9 mouse cellular contexts compared by ENCODE assay signal in the genomic region with DNA sequence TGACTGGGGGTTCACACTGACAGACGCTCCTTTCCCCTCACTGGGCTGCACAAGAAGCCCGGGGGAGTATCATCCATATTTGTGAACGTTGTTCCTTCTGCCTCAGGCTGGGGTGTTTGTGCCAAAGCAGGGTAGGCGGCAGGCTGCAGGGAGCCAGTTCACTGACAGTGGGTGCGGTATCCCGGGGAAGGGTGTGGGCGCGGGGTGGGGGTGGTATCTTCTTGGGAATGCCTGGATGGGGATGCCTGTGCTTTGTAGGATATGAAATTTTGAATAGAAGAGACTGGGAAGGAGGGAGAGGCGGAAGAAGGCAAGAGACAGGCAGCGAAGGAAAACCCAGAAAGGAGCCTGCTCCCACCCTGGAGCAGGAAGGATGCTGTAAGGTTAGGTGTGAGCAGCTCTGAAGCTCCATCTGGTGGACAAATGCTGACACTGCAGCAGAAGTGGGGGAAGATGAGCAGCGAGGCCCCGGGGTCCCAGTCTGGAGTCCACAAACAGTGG. TPM values are rescaled to one million over a fixed set of nuclear protein-coding genes. Genes with fewer than 3 reads are reported as not detected.
DNase-seq lines count a peak whose midpoint lies in the region; ATAC-seq and TF ChIP-seq lines count a peak whose summit lies in the region.
"Had no signal": no experiment of that assay in that cellular context is flagged by ENCODE, and none has a peak within 500 bp of the region (broad histone marks: within the 10 kb centered on the region; RNA-seq: fewer than 3 reads in every experiment).

No protein-coding gene starts in this region.

- peak; percentile 98 for TF ChIP-seq CTCF in heart, adult 2 months (IDR thresholded peaks at IDR 0.05)

- H3K27ac ChIP-seq in heart, adult 2 months = no peak overlapping the region
- no peak overlapping the region for H3K27ac ChIP-seq in heart, embryonic 10.5 days
- no peak overlapping the region for H3K27ac ChIP-seq in forebrain, embryonic 13.5 days

- H3K4me2 ChIP-seq in forebrain, embryonic 13.5 days = peak overlapping the region; percentile 35

- no peak overlapping the region for H3K9ac ChIP-seq in heart, adult 2 months (ENCODE audit: low read depth, low read length)
- H3K9ac ChIP-seq in forebrain, embryonic 13.5 days = no peak overlapping the region; the same call in 1 of the 2 replicates

- WGBS in heart, adult 2 months = 36% methylated on average over 12 of the region's 12 CpGs
- 33% methylated on average over 12 of the region's 12 CpGs for WGBS in heart, embryonic 10.5 days
- WGBS in forebrain, embryonic 13.5 days = 41% methylated on average over 12 of the region's 12 CpGs

- no peak overlapping the region for H3K4me3 ChIP-seq in heart, adult 2 months
- no peak overlapping the region for H3K4me3 ChIP-seq in heart, embryonic 10.5 days
- no peak overlapping the region for H3K4me3 ChIP-seq in forebrain, embryonic 13.5 days
- H3K4me3 ChIP-seq: myocyte had no signal

- ATAC-seq in forebrain, embryonic 13.5 days = peak; percentile 81
- ATAC-seq in monocyte, adult 5-6 weeks (replicated peaks; ENCODE audit: insufficient number of reproducible peaks, low FRiP score, low TSS enrichment, poor library complexity, severe bottlenecking) = peak; percentile 61; the same call in 1 of the 2 replicates

- H3K79me2 ChIP-seq in heart, adult 2 months (replicated peaks; ENCODE audit: control insufficient read depth, insufficient read depth, low read length) = no peaks in the 10 kb centered on the region

- TF ChIP-seq POLR2A in heart, adult 2 months (IDR thresholded peaks at IDR 0.05; ENCODE audit: insufficient read depth, low read depth, low read length) = no peak

- peak; percentile 46 to 73 for DNase-seq in heart, adult 2 months
- DNase-seq in heart, embryonic 10.5 days (ENCODE audit: low spot score) = no peak
- peak; percentile 20 for DNase-seq in c-Kit-negative CD71-positive TER-119-positive erythroid progenitor cells, embryonic 14.5 days (ENCODE audit: low read depth, low spot score)
- peak; percentile 30 for DNase-seq in hindlimb bud, embryonic 11.5 days (ENCODE audit: extremely low spot score, low read depth, low spot score)
- DNase-seq in left cerebral cortex, postnatal 36 days (ENCODE audit: low spot score in 2 of 2) = peak; percentile 81 to 82
- DNase-seq in spleen, postnatal 36 days (ENCODE audit: low spot score in 2 of 2) = peak; percentile 32 to 43

- no peaks in the 10 kb centered on the region for H3K36me3 ChIP-seq in heart, adult 2 months (ENCODE audit: control insufficient read depth, insufficient read depth, low read length)
- H3K36me3 ChIP-seq in heart, embryonic 10.5 days = no peaks in the 10 kb centered on the region
- H3K36me3 ChIP-seq in forebrain, embryonic 13.5 days (ENCODE audit: poor library complexity, severe bottlenecking) = no peaks in the 10 kb centered on the region

- intact Hi-C loops in heart, adult 2 months (cut with DNase I) = loop anchor here (1.0 kb wide), 1 partner anchor 184 kb away; no protein-coding TSS in a partner anchor
- intact Hi-C loops in left cerebral cortex, postnatal 36 days (cut with DNase I) = loop anchor here (1.0 kb wide), 1 partner anchor 174 kb away; no protein-coding TSS in a partner anchor

- H3K9me3 ChIP-seq in heart, embryonic 10.5 days = no peaks in the 10 kb centered on the region
- H3K9me3 ChIP-seq in forebrain, embryonic 13.5 days (replicated peaks) = no peaks in the 10 kb centered on the region

- no peaks in the 10 kb centered on the region for H3K4me1 ChIP-seq in heart, adult 2 months (ENCODE audit: control insufficient read depth, insufficient read depth, low read length)
- no peaks in the 10 kb centered on the region for H3K4me1 ChIP-seq in heart, embryonic 10.5 days
- H3K4me1 ChIP-seq in forebrain, embryonic 13.5 days = 0 out of 2 replicates have a peak, but pooled peaks cover 3% of the 10 kb centered on the region

- 0 out of 2 replicates have a peak, but pooled peaks have one; percentile 24 for TF ChIP-seq EP300 in heart, adult 2 months (IDR thresholded peaks at IDR 0.05; ENCODE audit: insufficient read depth, low read depth, low read length)

- H3K27me3 ChIP-seq in heart, adult 2 months (ENCODE audit: control insufficient read depth, insufficient read depth, low read length) = no peaks in the 10 kb centered on the region
- peaks cover 64% of the 10 kb centered on the region for H3K27me3 ChIP-seq in heart, embryonic 10.5 days (ENCODE audit: insufficient read depth, poor library complexity, severe bottlenecking)
- H3K27me3 ChIP-seq in forebrain, embryonic 13.5 days = peaks cover 11% of the 10 kb centered on the region; the same call in 1 of the 2 replicates

RNA-seq across cellular contexts. Expression of gene Sppl2c, which starts 14.8 kb away (rescaled TPM):
- not detected for total RNA-seq in heart, adult 2 months (2021)
- 0.23 and 0.33 TPM in 2 replicates for polyA plus RNA-seq in heart, adult 2 months (2012; rRNA removed)
- polyA plus RNA-seq in heart, embryonic 10.5 days (2016; fragmentation: Nextera tagmentation; extraction: Ambion mirVana) = not detected in 2 replicates
- polyA plus RNA-seq in forebrain, embryonic 13.5 days (2015; fragmentation: Nextera tagmentation; extraction: Ambion mirVana) = not detected in 2 replicates
- not detected for total RNA-seq in left cerebral cortex, postnatal 36 days (2021)
- total RNA-seq in monocyte, adult 5-6 weeks (2017) = not detected in 3 replicates
- polyA plus RNA-seq: myocyte had no signal

RNA-seq across cellular contexts. Expression of gene Crhr1, which starts 38.7 kb away (rescaled TPM):
- not detected for total RNA-seq in heart, adult 2 months (2021)
- not detected in 2 replicates for polyA plus RNA-seq in heart, adult 2 months (2012; rRNA removed)
- polyA plus RNA-seq in heart, embryonic 10.5 days (2016; fragmentation: Nextera tagmentation; extraction: Ambion mirVana) = 0.07 and 0.20 TPM in 2 replicates
- 1.2 and 1.9 TPM in 2 replicates for polyA plus RNA-seq in forebrain, embryonic 13.5 days (2015; fragmentation: Nextera tagmentation; extraction: Ambion mirVana)
- 10 to 100 TPM; 29.9 to 31.5 TPM for total RNA-seq in left cerebral cortex, postnatal 36 days (2021)
- not detected in 3 replicates for total RNA-seq in monocyte, adult 5-6 weeks (2017)
- polyA plus RNA-seq: myocyte had no signal

RNA-seq across cellular contexts. Expression of gene Mapt, which starts 59.9 kb away (rescaled TPM):
- total RNA-seq in heart, adult 2 months (2021) = 10 to 100 TPM; 77.9 to 91.6 TPM
- 30.1 and 40.7 TPM in 2 replicates for polyA plus RNA-seq in heart, adult 2 months (2012; rRNA removed)
- 0.92 and 1.4 TPM in 2 replicates for polyA plus RNA-seq in heart, embryonic 10.5 days (2016; fragmentation: Nextera tagmentation; extraction: Ambion mirVana)
- 277 and 315 TPM in 2 replicates for polyA plus RNA-seq in forebrain, embryonic 13.5 days (2015; fragmentation: Nextera tagmentation; extraction: Ambion mirVana)
- total RNA-seq in left cerebral cortex, postnatal 36 days (2021) = 100 to 1,000 TPM; 349 to 367 TPM
- 0.38 TPM in 1 of 3 replicates, not detected in the others for total RNA-seq in monocyte, adult 5-6 weeks (2017)

Comparison
In these comparisons a context has a peak if more than half of its experiments do, and no peak if none do; other contexts are left out.
1. RNA of gene Crhr1, which starts 38.7 kb away (total RNA-seq): 29.9 to 31.5 TPM in left cerebral cortex, postnatal 36 days; not detected in heart, adult 2 months and not detected in monocyte, adult 5-6 weeks; every median in the first group is over 10 times any median in the second.
2. RNA of gene Mapt, which starts 59.9 kb away (total RNA-seq): 349 to 367 TPM in left cerebral cortex, postnatal 36 days and 77.9 to 91.6 TPM in heart, adult 2 months; 0.38 TPM in monocyte, adult 5-6 weeks; every median in the first group is over 10 times any median in the second.